Mouse (Mus musculus) layer of hippocampus, adult 18-20 months (tissue): Measurements from ENCODE around the gene Tubgcp6. TPM values are rescaled to one million over a fixed set of nuclear protein-coding genes. Genes with fewer than 3 reads are reported as not detected.

ENCODE experiments used
- DNase-seq, 2 experiments: peaks; one replicate each; pipeline ENCODE4 v3.0.0; 2022; ENCODE audit warnings: low spot score in 2 of 2
- microRNA-seq, 2 experiments: library from miRNA; unstranded; fragments of <30 nt; microRNA quantifications; one replicate each; pipeline ENCODE4 v1.2.0; 2021
- total RNA-seq, 2 experiments: library from RNA; stranded (reverse); gene quantifications; 2 replicates each; pipeline ENCODE4 v1.2.3; 2021

Gene Tubgcp6
- total RNA-seq, 2 experiments from 2014 or later, result 29.5 to 30.4 TPM

DNA sequence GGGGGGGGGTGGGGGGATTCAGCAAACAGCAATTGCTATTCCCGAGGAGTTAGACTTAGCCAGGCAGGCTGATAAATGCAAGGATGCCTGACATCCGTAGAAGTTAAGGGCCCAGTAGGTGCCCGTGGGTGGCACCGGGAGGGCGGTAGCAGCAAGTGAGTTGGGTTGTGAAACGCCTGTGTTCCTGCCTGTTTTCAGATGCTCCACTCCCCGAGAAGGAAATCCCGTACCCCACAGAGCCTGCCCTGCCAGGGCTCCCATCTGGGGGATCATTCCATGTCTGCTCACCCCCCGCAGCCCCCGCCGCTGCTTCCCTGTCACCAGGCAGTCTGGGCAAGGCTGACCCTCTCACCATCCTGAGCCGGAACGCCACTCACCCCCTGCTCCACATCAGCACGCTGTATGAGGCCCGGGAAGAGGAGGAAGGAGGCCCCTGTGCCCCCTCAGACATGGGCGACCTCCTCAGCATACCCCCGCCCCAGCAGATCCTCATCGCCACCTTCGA, 53.5 kb downstream of the Tubgcp6 start:
- DNase-seq, result peak in 1 of 2 experiments; percentile 70

GRCm38 (mm10) chr15:89068226-89068625, 54.7 kb downstream of the Tubgcp6 start:
- DNase-seq, result no peak

DNA sequence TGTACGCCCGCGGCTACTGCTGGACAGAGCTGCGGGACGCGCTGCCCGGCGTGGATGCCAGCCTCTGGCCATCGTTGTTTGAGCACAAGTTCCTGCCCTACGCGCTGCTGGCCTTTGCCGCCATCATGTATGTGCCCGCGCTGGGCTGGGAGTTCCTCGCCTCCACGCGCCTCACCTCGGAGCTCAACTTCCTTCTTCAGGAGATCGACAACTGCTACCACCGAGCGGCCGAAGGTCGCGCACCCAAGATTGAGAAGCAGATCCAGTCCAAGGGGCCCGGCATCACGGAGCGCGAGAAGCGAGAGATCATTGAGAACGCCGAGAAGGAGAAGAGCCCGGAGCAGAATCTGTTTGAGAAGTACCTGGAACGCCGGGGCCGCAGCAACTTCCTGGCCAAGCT, 55.3 kb downstream of the Tubgcp6 start:
- DNase-seq, result no peak

- no peak for DNase-seq
These were observed 58.0 kb downstream of the Tubgcp6 start for GRCm38 (mm10) chr15:89064891-89065290.

- peak; percentile 86 to 95 for DNase-seq
These were observed 59.4 kb downstream of the Tubgcp6 start for GRCm38 (mm10) chr15:89063536-89063935.

GRCm38 (mm10) chr15:89063001-89063400, 59.9 kb downstream of the Tubgcp6 start:
- DNase-seq, result no peak

DNA sequence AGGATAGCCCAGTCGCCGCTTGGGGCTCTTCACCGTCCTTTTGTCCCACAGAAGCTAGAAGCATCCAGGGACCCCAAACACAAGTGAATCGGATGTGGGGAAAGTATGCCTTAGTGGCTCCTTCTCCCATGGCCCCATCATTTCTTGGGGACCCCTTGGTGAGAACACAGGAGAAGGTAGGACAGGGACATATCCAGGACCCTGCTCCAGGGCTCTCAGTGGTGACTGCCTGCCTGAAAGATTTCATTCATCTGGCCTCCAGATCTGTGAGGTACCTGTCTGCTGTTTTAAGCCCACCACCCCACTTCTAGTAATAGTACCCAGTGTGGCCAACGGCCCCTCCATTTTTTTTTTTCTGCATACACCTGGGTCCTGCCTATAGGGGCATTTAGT, 60.4 kb downstream of the Tubgcp6 start:
- DNase-seq, result no peak

DNA sequence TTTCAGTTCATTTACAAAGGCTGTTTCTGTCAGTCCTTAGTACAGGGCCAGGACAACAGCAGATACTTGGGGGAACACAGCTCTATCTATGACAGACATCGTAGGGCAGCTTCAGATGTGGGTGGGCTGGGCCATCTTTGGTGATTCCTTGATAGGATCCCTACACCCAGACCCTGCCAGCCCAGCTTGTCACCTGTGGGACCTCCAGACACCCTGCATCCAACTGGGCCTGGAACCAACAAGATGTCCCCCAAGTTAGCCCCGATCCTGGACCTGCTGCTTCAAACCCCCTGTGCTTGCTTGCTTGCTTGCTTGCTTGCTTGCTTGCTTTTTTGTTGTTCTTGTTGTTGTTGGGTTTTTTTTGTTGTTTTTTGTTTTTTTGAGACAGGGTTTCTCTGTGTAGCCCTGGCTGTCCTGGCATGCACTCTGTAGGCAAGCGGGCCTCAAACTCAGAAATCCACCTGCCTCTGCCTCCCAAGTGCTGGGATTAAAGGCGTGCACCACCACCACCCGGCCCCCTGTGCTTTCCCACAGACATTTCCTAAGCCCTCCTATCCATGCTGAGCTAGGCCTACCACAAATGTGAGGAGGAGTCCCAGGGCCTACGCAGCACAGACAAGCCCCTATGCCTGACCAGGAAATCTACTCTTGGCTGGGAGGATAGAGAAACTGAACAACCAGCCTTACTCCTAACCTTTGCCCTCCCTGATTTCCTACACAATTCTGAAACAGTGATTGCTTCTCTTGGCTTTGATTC, 61.0 kb downstream of the Tubgcp6 start:
- DNase-seq, result no peak

- no peak for DNase-seq
These were observed 62.0 kb downstream of the Tubgcp6 start for GRCm38 (mm10) chr15:89060811-89061460.

- no peak for DNase-seq
These were observed 62.8 kb downstream of the Tubgcp6 start for GRCm38 (mm10) chr15:89060032-89060681.

DNA sequence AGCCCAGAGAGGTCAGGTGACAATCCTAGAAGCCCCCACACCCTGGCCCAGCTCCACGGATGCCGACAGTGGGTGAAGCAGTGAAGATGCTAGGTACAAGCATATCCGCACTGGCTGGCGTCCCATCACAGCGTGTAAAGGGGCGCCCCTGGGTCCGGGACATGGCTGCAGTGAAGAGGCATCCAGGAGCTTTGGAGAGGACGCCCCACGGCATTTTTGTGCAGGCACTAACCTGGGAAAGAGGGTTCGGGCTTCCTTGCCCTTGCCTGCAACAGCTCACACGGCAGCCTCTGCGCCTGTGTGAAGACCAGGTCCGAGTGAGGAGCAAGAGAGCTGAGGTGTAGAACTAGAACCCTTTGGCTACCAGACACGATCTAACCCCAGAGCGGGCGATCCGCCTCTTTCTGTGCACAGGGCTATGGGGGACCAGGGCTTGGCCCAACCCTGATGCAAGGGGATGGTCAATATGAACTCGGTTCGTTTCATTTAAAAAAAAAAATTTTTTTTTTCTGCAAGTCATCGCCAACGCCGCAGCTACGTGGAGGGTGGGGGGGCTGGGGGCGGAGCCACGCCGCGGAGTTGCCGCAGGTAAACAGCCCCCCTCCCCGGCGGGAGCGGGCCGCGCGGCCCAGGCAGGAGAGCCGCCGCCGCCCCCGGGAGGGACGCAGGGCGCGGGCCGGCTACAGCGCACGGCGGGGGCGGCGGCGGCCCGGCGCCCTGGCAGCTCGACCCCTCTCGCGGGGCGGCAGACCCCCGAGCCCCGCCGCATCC, 63.6 kb downstream of the Tubgcp6 start, which contains the start of gene Panx2:
TSS of gene Panx2 (plus strand) at position 574 of the 771 bp plus-strand sequence.
- no peak for DNase-seq

GRCm38 (mm10) chr15:89058736-89059135, 64.2 kb downstream of the Tubgcp6 start:
- DNase-seq, result no peak

- DNase-seq, result no peak
These were observed 68.2 kb downstream of the Tubgcp6 start for GRCm38 (mm10) chr15:89054666-89055065.

Small RNAs within 50 kb of the gene (microRNA-seq; reads per million reads assigned to microRNA genes)
- gene Mir7118, result 0.25 to 0.78 reads per million in 2 experiments

Other genes starting within 250 kb of the Tubgcp6 start
- 1 to 10 TPM; 1.4 to 2.2 TPM for gene Ttll8, start 168.7 kb downstream of the Tubgcp6 start, total RNA-seq
- gene Mlc1, start 144.1 kb downstream of the Tubgcp6 start, total RNA-seq, result 100 to 1,000 TPM; 122 TPM
- not detected for gene Mov10l1, start 140.2 kb downstream of the Tubgcp6 start, total RNA-seq
- gene Panx2, start 63.4 kb downstream of the Tubgcp6 start, total RNA-seq, result 100 to 1,000 TPM; 154 to 158 TPM
- gene Trabd, start 48.0 kb downstream of the Tubgcp6 start, total RNA-seq, result 10 to 100 TPM; 20.7 to 23.8 TPM
- 10 to 100 TPM; 19.3 to 21.1 TPM for gene Selenoo, start 34.0 kb downstream of the Tubgcp6 start, total RNA-seq
- 10 to 100 TPM; 12.4 to 12.5 TPM for gene Hdac10, start 5.6 kb upstream of the Tubgcp6 start, total RNA-seq
- 1 to 10 TPM; 4.8 to 5.4 TPM for gene Mapk12, start 17.6 kb upstream of the Tubgcp6 start, total RNA-seq
- 10 to 100 TPM; 19.2 to 21.2 TPM for gene Mapk11, start 26.5 kb upstream of the Tubgcp6 start, total RNA-seq
- 10 to 100 TPM; 46.4 to 55.0 TPM for gene Plxnb2, start 57.7 kb upstream of the Tubgcp6 start, total RNA-seq
- gene Dennd6b, start 73.4 kb upstream of the Tubgcp6 start, total RNA-seq, result 10 to 100 TPM; 34.8 to 39.1 TPM
- 100 to 1,000 TPM; 157 to 166 TPM for gene Ppp6r2, start 88.4 kb upstream of the Tubgcp6 start, total RNA-seq
- 100 to 1,000 TPM; 304 to 307 TPM for gene Sbf1, start 192.2 kb upstream of the Tubgcp6 start, total RNA-seq
- not detected for gene Adm2, start 199.6 kb upstream of the Tubgcp6 start, total RNA-seq
- gene Miox, start 211.3 kb upstream of the Tubgcp6 start, total RNA-seq, result not detected
- gene Lmf2, start 232.5 kb upstream of the Tubgcp6 start, total RNA-seq, result 10 to 100 TPM; 16.6 to 18.6 TPM
- gene Ncaph2, start 232.6 kb upstream of the Tubgcp6 start, total RNA-seq, result 100 to 1,000 TPM; 101 to 103 TPM